Mouse (Mus musculus) C2C12 (cell line): ENCODE measurements at regions not wholly inside any gene's neighbourhood (a gene's known extent, or its start where the extent isn't known, plus 50 kb on each side); places are given as distances from the start of the nearest gene placed in this dataset.
"Not testable (repeated sequence)": the region's sequence is repeated elsewhere in the genome, so short reads cannot be mapped to it uniquely, and the experiment has no call there.

Experiments used
- H3K27me3 ChIP-seq: one replicate; pipeline ENCODE4 v1.6.1; 2011; ENCODE audit not compliant: control insufficient read depth, insufficient read depth, insufficient read length
- H3K36me3 ChIP-seq: one replicate; pipeline ENCODE4 v1.6.1; 2011; ENCODE audit not compliant: control insufficient read depth, insufficient read depth
- H3K4me3 ChIP-seq: one replicate; pipeline ENCODE4 v1.5.1; 2011; ENCODE audit warnings: mild to moderate bottlenecking, control low read depth; ENCODE audit not compliant: poor library complexity, insufficient read depth, severe bottlenecking
- H3K79me2 ChIP-seq: one replicate; pipeline ENCODE4 v1.6.1; 2011; ENCODE audit not compliant: control insufficient read depth, insufficient read depth
- H3K79me3 ChIP-seq: one replicate; pipeline ENCODE4 v1.6.1; 2011; ENCODE audit warnings: low read depth, control low read depth
- H3ac ChIP-seq: one replicate; pipeline ENCODE3; 2011; ENCODE audit warnings: low read depth; ENCODE audit not compliant: control insufficient read depth, insufficient read length
- CEBPB ChIP-seq: IDR thresholded peaks from one replicate; pipeline ENCODE4 v1.6.1; 2011; ENCODE audit warnings: low read depth, mild to moderate bottlenecking, control low read depth, moderate library complexity
- CTCF ChIP-seq: IDR thresholded peaks from one replicate; pipeline ENCODE4 v1.5.1; 2011; ENCODE audit not compliant: control insufficient read depth, insufficient read depth, insufficient read length
- FOSL1 ChIP-seq: IDR thresholded peaks from one replicate; pipeline ENCODE4 v1.8.0; 2011; ENCODE audit warnings: mild to moderate bottlenecking, low read length; ENCODE audit not compliant: poor library complexity, insufficient read depth, severe bottlenecking
- MAX ChIP-seq: IDR thresholded peaks from one replicate; pipeline ENCODE4 v1.6.1; 2011; ENCODE audit warnings: mild to moderate bottlenecking, control low read depth
- MYOD1 ChIP-seq: IDR thresholded peaks from one replicate; pipeline ENCODE4 v1.6.1; 2011; ENCODE audit warnings: low read depth; ENCODE audit not compliant: control insufficient read depth, insufficient read length
- MYOG ChIP-seq: IDR thresholded peaks from one replicate; pipeline ENCODE4 v1.6.1; 2011; ENCODE audit not compliant: control insufficient read depth, insufficient read length; ENCODE audit errors: extremely low read depth
- USF1 ChIP-seq: IDR thresholded peaks from one replicate; pipeline ENCODE4 v1.6.1; 2011; ENCODE audit warnings: low read depth, mild to moderate bottlenecking, control low read depth, moderate library complexity

DNA sequence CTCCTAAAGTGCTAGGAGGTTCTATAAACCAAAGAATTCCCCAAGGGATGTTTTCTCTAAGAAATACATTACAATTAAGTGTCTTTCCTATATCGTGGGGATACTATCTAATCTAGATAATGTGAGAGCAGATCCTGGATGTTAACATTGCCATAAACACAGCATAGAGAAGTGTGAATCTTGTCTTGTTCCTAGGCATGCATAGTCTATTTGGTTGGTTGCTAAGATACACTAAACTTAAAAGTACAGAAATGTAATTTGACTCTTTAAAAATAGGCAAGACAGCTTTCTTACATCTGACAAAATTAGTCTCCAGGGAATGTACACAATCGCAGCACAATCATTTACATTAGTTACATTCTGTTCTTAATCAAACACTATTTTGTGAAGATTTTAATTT lies 75.4 kb upstream of the Usp25 start:
- Histone ChIP-seq H3K79me2 (no peaks in the 10 kb centered on the region), H3K4me3 (no peak overlapping the region), H3ac (no peak overlapping the region), H3K79me3 (no peaks in the 10 kb centered on the region), H3K36me3 (no peaks in the 10 kb centered on the region), H3K27me3 (no peaks in the 10 kb centered on the region)
- TF ChIP-seq MYOG (no peak), CTCF (no peak), USF1 (no peak), MYOD1 (no peak), MAX (no peak), CEBPB (no peak), FOSL1 (no peak)

- TF ChIP-seq MAX (no peak), MYOD1 (no peak), MYOG (no peak), FOSL1 (no peak), CTCF (no peak), CEBPB (no peak), USF1 (no peak)
- no peaks in the 10 kb centered on the region for H3K79me3 ChIP-seq
- H3K4me3 ChIP-seq: no peak overlapping the region
- no peak overlapping the region for H3ac ChIP-seq
- no peaks in the 10 kb centered on the region for H3K27me3 ChIP-seq
- no peaks in the 10 kb centered on the region for H3K36me3 ChIP-seq
- H3K79me2 ChIP-seq: no peaks in the 10 kb centered on the region
These were observed 85.6 kb upstream of the Usp25 start for GRCm38 (mm10) chr16:76927901-76928300.

DNA sequence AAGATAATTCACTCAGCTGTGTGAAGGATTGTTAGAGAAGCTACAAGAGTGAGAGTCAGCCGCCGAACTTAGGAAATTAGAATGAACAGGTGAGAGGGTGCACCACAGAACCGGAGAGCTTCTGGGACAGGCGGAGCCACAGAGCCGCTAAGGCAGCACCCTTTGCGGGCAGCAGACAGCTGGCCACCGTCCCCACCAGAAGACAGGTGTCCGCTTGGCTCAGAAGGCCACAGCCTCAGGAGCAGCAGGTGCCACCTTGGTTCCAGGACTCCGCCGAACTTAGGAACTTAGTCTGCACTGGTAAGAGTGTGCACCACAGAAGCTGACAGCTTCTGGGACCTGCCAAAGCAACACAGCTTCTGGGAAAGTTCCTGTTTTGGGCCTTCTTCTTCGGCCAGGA lies 93.4 kb upstream of the Usp25 start:
- not testable (repeated sequence) for H3ac ChIP-seq, H3K79me2 ChIP-seq, H3K79me3 ChIP-seq, H3K27me3 ChIP-seq, H3K36me3 ChIP-seq, H3K4me3 ChIP-seq

DNA sequence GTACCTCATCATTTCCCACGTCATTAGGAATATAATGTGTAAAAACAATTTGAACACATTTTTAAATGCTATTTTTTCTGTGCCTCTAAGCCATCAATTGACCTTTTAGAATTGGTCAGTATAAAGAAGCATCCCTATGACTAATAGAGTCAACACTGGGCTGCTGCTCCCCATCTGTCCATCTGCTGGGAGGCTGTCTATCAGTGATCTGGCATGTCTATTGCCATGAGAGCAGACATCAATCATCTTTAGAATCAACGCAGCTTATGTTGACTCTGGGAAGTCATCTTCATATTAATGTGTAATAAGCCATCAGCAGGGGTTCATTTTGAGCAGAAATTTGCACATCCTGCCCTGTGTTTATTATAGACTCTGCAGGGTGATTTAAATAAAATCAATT lies 94.9 kb upstream of the Usp25 start:
- no peak for TF ChIP-seq USF1
- no peak for TF ChIP-seq MAX
- TF ChIP-seq MYOG: no peak
- TF ChIP-seq CTCF: no peak
- TF ChIP-seq FOSL1: no peak
- no peak for TF ChIP-seq CEBPB
- no peaks in the 10 kb centered on the region for H3K79me2 ChIP-seq
- no peaks in the 10 kb centered on the region for H3K36me3 ChIP-seq
- no peak overlapping the region for H3K4me3 ChIP-seq
- H3K27me3 ChIP-seq: no peaks in the 10 kb centered on the region
- H3ac ChIP-seq: no peak overlapping the region
- H3K79me3 ChIP-seq: no peaks in the 10 kb centered on the region

DNA sequence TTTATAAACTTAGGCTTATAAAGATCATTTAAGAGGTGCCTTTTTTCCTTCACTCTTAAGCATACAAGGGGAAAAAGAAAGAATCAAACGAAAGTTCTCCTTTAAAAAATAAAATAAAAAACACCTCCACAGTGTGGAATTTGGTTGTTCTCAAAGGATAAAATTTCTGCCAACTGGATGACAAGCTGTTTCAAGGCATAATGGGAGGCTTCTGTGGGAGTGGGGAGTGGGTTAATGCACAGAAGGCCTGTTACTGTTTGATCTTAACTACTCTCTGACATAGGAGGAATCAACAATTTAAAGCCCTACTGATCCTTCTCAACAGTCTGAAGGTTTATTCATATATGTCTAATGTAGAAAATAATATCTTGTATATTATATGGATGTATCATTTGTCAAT lies 99.2 kb upstream of the Usp25 start:
- Histone ChIP-seq H3ac (no peak overlapping the region), H3K27me3 (no peaks in the 10 kb centered on the region)

GRCm38 (mm10) chr16:76905205-76905996 lies 108.1 kb upstream of the Usp25 start:
- no peaks in the 10 kb centered on the region for H3K79me2 ChIP-seq
- no peaks in the 10 kb centered on the region for H3K79me3 ChIP-seq
- no peak overlapping the region for H3K4me3 ChIP-seq
- TF ChIP-seq MYOD1: no peak
- no peak for TF ChIP-seq FOSL1
- TF ChIP-seq MYOG: no peak
- TF ChIP-seq USF1: no peak
- no peak for TF ChIP-seq CTCF
- no peak overlapping the region for H3ac ChIP-seq
- no peaks in the 10 kb centered on the region for H3K36me3 ChIP-seq
- no peaks in the 10 kb centered on the region for H3K27me3 ChIP-seq

More for the DNA sequence above, 99.2 kb upstream of the Usp25 start:
- Histone ChIP-seq H3K79me3 (no peaks in the 10 kb centered on the region), H3K36me3 (no peaks in the 10 kb centered on the region), H3K4me3 (no peak overlapping the region), H3K79me2 (no peaks in the 10 kb centered on the region)
- TF ChIP-seq FOSL1: no peak
- TF ChIP-seq CEBPB: no peak
- no peak for TF ChIP-seq MYOD1
- TF ChIP-seq MAX: no peak
- no peak for TF ChIP-seq USF1
- TF ChIP-seq CTCF: no peak
